Mouse (Mus musculus) heart, embryonic 14.5 days (tissue): ENCODE measurements around the gene Smarce1. TPM values are rescaled to one million over a fixed set of nuclear protein-coding genes. Genes with fewer than 3 reads are reported as not detected.

ENCODE experiments used
- ATAC-seq: fragments of 200-750 bp; cut with Nextera tagmentation; 2 replicates; pipeline ENCODE4 v1.8.0; 2017; ENCODE audit warnings: low read depth, moderate TSS enrichment; ENCODE audit not compliant: insufficient number of reproducible peaks, insufficient read depth, low FRiP score
- H3K27ac ChIP-seq, 2 experiments: fragments of 200-500 bp in 1 of 2; fragments of 300-500 bp in 1 of 2; sonication (generic) in 1 of 2; replicated peaks in 1 of 2; 2 replicates each; pipeline ENCODE4 v1.5.1; 2012 to 2014; ENCODE audit warnings: low read depth in 2 of 2, low read length in 2 of 2, control low read depth in 1 of 2, mild to moderate bottlenecking in 1 of 2, mixed read lengths in 1 of 2; ENCODE audit not compliant: control insufficient read depth in 1 of 2, insufficient read depth in 1 of 2
- H3K27me3 ChIP-seq: fragments of 300-500 bp; sonication (generic); 2 replicates; pipeline ENCODE4 v1.6.1; 2014; ENCODE audit warnings: mild to moderate bottlenecking, low read length, control low read depth; ENCODE audit not compliant: control insufficient read depth, insufficient read depth
- H3K36me3 ChIP-seq: fragments of 300-500 bp; sonication (generic); 2 replicates; pipeline ENCODE4 v1.6.1; 2014; ENCODE audit warnings: mild to moderate bottlenecking, control low read depth, low read length, mixed read lengths; ENCODE audit not compliant: control insufficient read depth, insufficient read depth
- H3K4me1 ChIP-seq, 2 experiments: fragments of 200-500 bp in 1 of 2; fragments of 300-500 bp in 1 of 2; sonication (generic) in 1 of 2; 2 replicates each; pipeline ENCODE4 v1.6.1; 2012 to 2014; ENCODE audit warnings: low read length in 2 of 2, control low read depth in 1 of 2, mixed read lengths in 1 of 2; ENCODE audit not compliant: control insufficient read depth in 2 of 2, insufficient read depth in 2 of 2
- H3K4me2 ChIP-seq: fragments of 300-500 bp; sonication (generic); 2 replicates; pipeline ENCODE4 v1.6.1; 2014; ENCODE audit warnings: mild to moderate bottlenecking, low read length
- H3K4me3 ChIP-seq, 2 experiments: fragments of 200-500 bp in 1 of 2; fragments of 300-500 bp in 1 of 2; sonication (generic) in 1 of 2; 2 replicates each; pipeline ENCODE4 v1.5.1; 2012 to 2014; ENCODE audit warnings: low read length in 2 of 2, mild to moderate bottlenecking in 2 of 2, control low read depth in 1 of 2, low read depth in 1 of 2, moderate library complexity in 1 of 2; ENCODE audit not compliant: control insufficient read depth in 1 of 2, insufficient read depth in 1 of 2
- H3K9ac ChIP-seq: fragments of 300-500 bp; sonication (generic); 2 replicates; pipeline ENCODE4 v1.6.1; 2014; ENCODE audit warnings: mild to moderate bottlenecking, low read length
- H3K9me3 ChIP-seq: fragments of 300-500 bp; sonication (generic); 2 replicates; pipeline ENCODE4 v1.6.1; 2016; ENCODE audit warnings: low read length, control low read depth; ENCODE audit not compliant: control insufficient read depth
- WGBS: fragments of 180-500 bp; shearing (Covaris S2); extraction: QIAGEN DNeasy Blood & Tissue Kit; methylation state at CpG from one replicate; pipeline ENCODE4 v1.1.7; 2014; 5-methylcytosine and 5-hydroxymethylcytosine counted together
- polyA plus RNA-seq: library from polyadenylated mRNA; unstranded; fragments of >200 nt; fragmentation: Nextera tagmentation; extraction: Ambion mirVana; gene quantifications from 2 replicates; pipeline ENCODE4 v1.2.1, GENCODE M21; 2014

Gene Smarce1
- polyA plus RNA-seq, 1 experiment from 2014 or later: 93.5 TPM

- WGBS: 84% methylated on average over 2 of the region's 2 CpGs
- Histone ChIP-seq H3K4me2 (no peak overlapping the region), H3K9ac (no peak overlapping the region), H3K4me1 (peaks cover 12 to 32% of the 10 kb centered on the region in 2 experiments), H3K27me3 (no peaks in the 10 kb centered on the region), H3K9me3 (no peaks in the 10 kb centered on the region), H3K4me3 (no peak overlapping the region), H3K36me3 (peaks cover 78% of the 10 kb centered on the region), H3K27ac (no peak overlapping the region)
- no peak for ATAC-seq
Measured at GRCm38 (mm10) chr11:99211964-99212363, 18.9 kb downstream of the Smarce1 start.

- Histone ChIP-seq H3K9me3 (no peaks in the 10 kb centered on the region), H3K4me3 (no peak overlapping the region), H3K4me2 (peak overlapping the region; percentile 38), H3K27me3 (no peaks in the 10 kb centered on the region), H3K9ac (0 out of 2 replicates have a peak overlapping the region, but pooled peaks have one; percentile 25), H3K27ac (peak overlapping the region; percentile 53 to 71), H3K4me1 (peaks cover 10 to 30% of the 10 kb centered on the region in 2 experiments), H3K36me3 (peaks cover 41% of the 10 kb centered on the region)
- 31% methylated on average over 8 of the region's 8 CpGs for WGBS
- ATAC-seq: no peak; the same call in 1 of the 2 replicates
Measured at GRCm38 (mm10) chr11:99208105-99208669, 22.6 kb downstream of the Smarce1 start.

- Histone ChIP-seq H3K4me1 (peaks cover 10 to 30% of the 10 kb centered on the region in 2 experiments), H3K27ac (peak overlapping the region in 1 of 2 experiments; percentile 71; a peak in 2 of 4 replicates), H3K9me3 (no peaks in the 10 kb centered on the region), H3K9ac (peak overlapping the region; percentile 11; the same call in 1 of the 2 replicates), H3K27me3 (no peaks in the 10 kb centered on the region), H3K4me2 (no peak overlapping the region), H3K4me3 (no peak overlapping the region), H3K36me3 (peaks cover 34% of the 10 kb centered on the region)
- no peak for ATAC-seq
- WGBS: 15% methylated on average over 2 of the region's 2 CpGs
Measured at GRCm38 (mm10) chr11:99207449-99207848, 23.4 kb downstream of the Smarce1 start.

GRCm38 (mm10) chr11:99206954-99207353, 23.9 kb downstream of the Smarce1 start:
- 7% methylated on average over 2 of the region's 2 CpGs for WGBS
- no peak overlapping the region for H3K4me3 ChIP-seq
- H3K4me2 ChIP-seq: no peak overlapping the region
- no peaks in the 10 kb centered on the region for H3K27me3 ChIP-seq
- no peak for ATAC-seq
- H3K36me3 ChIP-seq: peaks cover 29% of the 10 kb centered on the region
- no peak overlapping the region for H3K9ac ChIP-seq
- no peak overlapping the region for H3K27ac ChIP-seq
- H3K9me3 ChIP-seq: no peaks in the 10 kb centered on the region
- peaks cover 10 to 30% of the 10 kb centered on the region in 2 experiments for H3K4me1 ChIP-seq

GRCm38 (mm10) chr11:99189154-99189582, 41.6 kb downstream of the Smarce1 start:
- H3K27ac ChIP-seq: no peak overlapping the region
- ATAC-seq: no peak
- 21% methylated on average over 14 of the region's 14 CpGs for WGBS
- no peak overlapping the region for H3K9ac ChIP-seq
- H3K4me3 ChIP-seq: no peak overlapping the region
- H3K4me2 ChIP-seq: no peak overlapping the region
- peaks cover 4% of the 10 kb centered on the region; the same call in 1 of the 2 replicates for H3K27me3 ChIP-seq
- H3K36me3 ChIP-seq: no peaks in the 10 kb centered on the region
- H3K9me3 ChIP-seq: no peaks in the 10 kb centered on the region
- no peaks in the 10 kb centered on the region for H3K4me1 ChIP-seq

- Histone ChIP-seq H3K9ac (no peak overlapping the region), H3K4me2 (no peak overlapping the region), H3K27me3 (peaks cover 4% of the 10 kb centered on the region; the same call in 1 of the 2 replicates), H3K4me1 (peaks cover 0 to 3% of the 10 kb centered on the region in 2 experiments; a peak in 2 of 4 replicates), H3K27ac (no peak overlapping the region), H3K4me3 (no peak overlapping the region), H3K9me3 (no peaks in the 10 kb centered on the region), H3K36me3 (no peaks in the 10 kb centered on the region)
- ATAC-seq: no peak
- WGBS: 83% methylated on average over 4 of the region's 4 CpGs
Measured at GRCm38 (mm10) chr11:99187348-99187747, 43.5 kb downstream of the Smarce1 start.

- 61% methylated on average over 2 of the region's 2 CpGs for WGBS
Measured at GRCm38 (mm10) chr11:99186836-99187235, 44.0 kb downstream of the Smarce1 start.

More at GRCm38 (mm10) chr11:99186836-99187235, 44.0 kb downstream of the Smarce1 start:
- H3K4me3 ChIP-seq: no peak overlapping the region
- no peaks in the 10 kb centered on the region for H3K9me3 ChIP-seq
- H3K4me1 ChIP-seq: peaks cover 0 to 4% of the 10 kb centered on the region in 2 experiments; a peak in 2 of 4 replicates
- ATAC-seq: no peak
- H3K9ac ChIP-seq: no peak overlapping the region
- no peak overlapping the region for H3K4me2 ChIP-seq
- H3K27me3 ChIP-seq: peaks cover 4% of the 10 kb centered on the region; the same call in 1 of the 2 replicates
- H3K36me3 ChIP-seq: no peaks in the 10 kb centered on the region
- no peak overlapping the region for H3K27ac ChIP-seq
